Mouse (Mus musculus) naive thymus-derived CD4-positive, alpha-beta T cell, adult 5 months (primary cell): ENCODE measurements around the gene Ndc1. TPM values are rescaled to one million over a fixed set of nuclear protein-coding genes. Genes with fewer than 3 reads are reported as not detected.

Experiments
- polyA plus RNA-seq: library from polyadenylated mRNA; unstranded; fragments of 100-300 nt; shearing (Covaris generic); gene quantifications from one replicate; pipeline ENCODE4 v1.2.1, GENCODE M21; 2017

Ndc1 gene
- polyA plus RNA-seq, result 11.8 TPM

DNA sequence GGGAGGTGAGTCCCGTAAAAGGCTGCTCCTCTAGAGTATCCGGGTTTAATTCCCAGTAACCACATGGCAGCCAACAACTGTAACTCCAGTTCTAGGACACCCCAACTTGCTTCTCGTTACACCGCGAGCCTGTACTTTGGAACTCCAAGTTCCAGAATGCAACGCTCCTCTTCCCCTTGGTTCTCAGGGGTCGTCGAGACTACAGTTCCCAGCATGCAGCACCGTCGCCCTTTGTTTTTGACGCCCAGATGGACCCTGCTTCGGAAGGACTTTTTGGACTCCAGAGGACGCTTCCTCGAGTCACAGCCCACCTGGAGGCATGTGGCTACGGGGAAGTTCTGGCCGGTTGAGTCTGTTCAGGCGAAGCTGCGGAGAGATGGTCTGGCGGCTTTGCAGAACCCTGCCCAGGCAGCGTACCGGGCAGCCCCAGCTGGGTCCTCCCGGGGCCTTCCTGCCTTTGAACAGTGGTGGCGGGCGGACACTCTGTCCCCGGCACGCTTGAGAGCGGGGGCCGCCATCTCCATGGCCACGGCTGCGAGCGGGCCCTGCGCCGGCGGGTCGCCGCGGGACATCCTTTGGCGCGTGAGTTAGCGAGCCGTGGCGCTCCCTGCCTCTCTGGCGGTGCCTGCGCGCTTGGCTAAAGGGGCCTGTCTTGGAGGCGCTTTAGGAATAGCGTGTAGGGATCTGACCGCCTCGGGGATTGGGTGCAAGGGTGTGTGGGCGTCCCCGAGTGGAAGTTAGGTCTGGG, at the start of gene Ndc1:
TSS of gene Ndc1 (plus strand) at position 218 of the 748 bp plus-strand sequence.

DNA sequence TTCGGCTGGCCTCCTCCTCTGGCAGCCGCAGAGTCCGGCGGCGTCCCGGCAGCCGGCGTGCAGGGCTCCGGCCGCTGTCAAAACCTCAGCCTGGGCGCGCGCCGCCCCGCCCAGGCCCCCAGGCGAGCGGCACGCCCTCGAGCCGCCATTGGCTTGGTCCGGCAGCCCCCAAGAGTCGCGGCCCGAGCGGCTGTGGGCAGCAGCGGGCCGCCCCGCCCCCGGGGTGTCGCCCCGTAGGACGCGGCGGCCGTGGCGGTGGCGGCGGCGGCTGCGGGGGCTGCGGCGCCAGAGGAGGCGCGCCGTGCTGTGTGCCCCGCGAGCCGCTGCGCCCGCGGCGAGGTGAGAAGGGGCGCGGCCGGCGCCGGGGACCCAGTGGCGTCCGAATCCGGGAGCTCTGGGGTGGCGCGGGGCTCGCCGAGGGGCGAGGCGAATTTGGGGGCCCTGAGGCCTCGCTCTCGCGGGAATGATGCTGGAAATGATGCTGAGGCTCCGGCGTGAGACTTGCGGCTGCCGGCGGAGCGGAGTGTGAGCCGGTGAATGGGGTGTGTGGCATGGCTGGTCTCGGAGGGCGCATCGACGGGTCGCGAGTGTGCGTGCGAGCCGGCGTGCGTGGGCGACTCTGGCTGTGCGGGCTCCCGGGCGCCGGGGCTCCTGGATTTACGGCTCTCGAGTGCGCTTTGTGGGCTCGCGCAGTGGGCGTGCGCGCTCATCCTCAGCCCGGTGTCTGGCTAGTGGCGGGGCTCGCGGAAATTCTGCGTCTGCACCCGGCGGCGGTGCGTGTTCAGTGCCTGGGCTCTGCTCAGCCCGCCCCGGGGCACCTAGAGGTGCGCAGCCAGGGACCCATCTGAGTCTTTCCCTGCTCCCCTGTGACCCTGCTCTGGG, 67.0 kb downstream of the Ndc1 start, which contains the start of gene Glis1:
TSS of gene Glis1 (plus strand) at position 236 of the 882 bp plus-strand sequence.

Other genes starting within 250 kb of the Ndc1 start
- 349 TPM for gene Tmem59, start 189.4 kb upstream of the Ndc1 start, polyA plus RNA-seq
- 26.6 TPM for gene Tceanc2, start 188.7 kb upstream of the Ndc1 start, polyA plus RNA-seq
- not detected for gene Ldlrad1, start 158.6 kb upstream of the Ndc1 start, polyA plus RNA-seq
- 37.1 TPM for gene Lrrc42, start 114.3 kb upstream of the Ndc1 start, polyA plus RNA-seq
- 24.7 TPM for gene Hspb11, start 114.2 kb upstream of the Ndc1 start, polyA plus RNA-seq
- not detected for gene Dio1, start 60.6 kb upstream of the Ndc1 start, polyA plus RNA-seq
- gene Yipf1, start 53.4 kb upstream of the Ndc1 start, polyA plus RNA-seq, result 50.9 TPM
- gene Glis1, start 66.8 kb downstream of the Ndc1 start, polyA plus RNA-seq, result 0.29 TPM